Mouse (Mus musculus) cerebellum, adult 11-12 months (tissue): ENCODE data around the gene Stat3.

ENCODE experiments used
- DNase-seq: peaks from one replicate; pipeline ENCODE4 v3.0.0; 2022

The Stat3 gene

DNA sequence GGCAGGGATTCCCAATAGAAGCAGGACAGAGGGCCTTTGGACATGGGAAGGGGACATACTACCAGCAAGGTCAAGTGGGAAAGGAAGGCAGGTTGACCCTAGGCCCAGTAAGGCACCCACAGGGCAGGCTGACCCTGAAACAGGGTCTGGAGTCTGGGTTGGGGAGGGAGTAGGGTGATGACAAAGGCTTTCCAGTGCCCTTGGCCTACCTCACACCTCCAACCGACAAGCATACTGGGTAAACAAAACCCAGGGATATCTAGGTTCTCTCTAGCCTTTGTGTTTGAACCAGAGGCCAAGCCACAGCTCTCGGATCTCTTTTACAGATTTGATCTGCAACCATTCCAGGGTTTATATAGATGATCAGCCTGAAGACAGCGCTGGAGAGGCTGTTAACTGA is 51.6 kb downstream of the Stat3 start:
- DNase-seq, result no peak

DNA sequence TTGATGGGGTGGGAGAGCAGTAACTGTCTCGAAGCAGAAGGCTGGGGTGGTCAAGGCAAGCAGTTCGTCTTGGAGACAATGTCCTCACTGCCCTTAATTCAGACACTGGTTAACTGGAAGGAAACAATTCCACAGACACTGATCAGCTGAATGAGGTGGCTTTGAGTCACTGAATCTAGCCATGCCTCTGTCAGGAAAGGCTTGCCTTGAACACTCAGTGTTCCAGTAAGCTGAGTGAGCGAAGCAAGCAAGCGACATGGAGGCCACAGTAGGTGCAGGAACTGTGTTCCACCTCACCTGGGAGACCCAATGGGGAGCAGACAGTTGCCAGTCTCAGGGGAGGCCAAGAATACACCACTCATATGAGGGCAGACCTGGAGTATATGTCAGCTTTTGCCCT is 52.1 kb downstream of the Stat3 start:
- DNase-seq, result no peak

DNA sequence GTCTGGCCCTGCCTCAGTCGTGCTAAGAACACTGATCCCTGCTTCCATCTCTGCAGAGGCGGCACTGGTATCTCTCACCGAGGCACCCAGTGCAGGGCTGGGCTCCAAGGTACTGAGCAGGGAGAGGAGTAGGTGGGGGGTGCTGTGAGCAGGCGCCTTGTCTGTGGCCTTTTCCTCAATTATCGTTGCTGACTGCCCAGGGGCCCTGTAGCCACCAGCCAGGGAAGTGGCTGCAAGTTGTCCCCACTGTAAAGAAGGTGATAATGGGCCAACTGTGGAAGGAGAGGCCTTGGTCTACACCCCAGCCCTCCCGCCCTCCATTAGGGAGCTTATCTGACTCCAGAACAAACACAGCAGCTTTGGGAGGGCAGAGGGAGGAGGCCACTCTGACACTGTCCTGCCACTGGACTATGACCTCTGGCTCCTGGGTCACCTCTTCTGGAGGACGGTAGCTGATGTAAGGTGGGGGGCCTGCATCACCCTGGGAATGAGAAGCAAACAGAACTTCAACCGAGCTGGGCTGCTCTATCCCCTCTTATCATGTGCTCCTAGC is 53.1 kb downstream of the Stat3 start:
- DNase-seq, result no peak

DNA sequence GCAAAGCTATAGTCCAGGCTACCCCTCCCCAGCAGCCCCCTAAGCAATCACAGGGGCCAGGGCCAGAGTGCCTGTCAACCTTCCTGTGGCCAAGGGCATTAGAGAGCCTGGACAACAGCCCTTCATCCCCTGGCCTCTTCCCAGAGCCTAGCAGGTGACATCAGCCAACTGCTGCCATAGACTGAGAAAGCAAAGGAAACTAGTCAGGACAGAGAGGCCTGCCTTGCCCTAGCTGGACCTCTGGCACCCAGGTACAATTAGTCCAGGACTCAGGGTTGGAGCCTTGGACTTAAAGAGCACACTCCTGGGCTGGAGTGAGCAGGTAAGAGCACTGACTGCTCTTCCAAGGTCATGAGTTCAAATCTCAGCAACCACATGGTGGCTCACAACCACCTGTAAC is 53.9 kb downstream of the Stat3 start:
- DNase-seq, result no peak

GRCm38 (mm10) chr11:100883640-100884039 is 55.7 kb downstream of the Stat3 start:
- no peak for DNase-seq

- no peak for DNase-seq
These were observed 59.8 kb downstream of the Stat3 start for GRCm38 (mm10) chr11:100879321-100880078.

- DNase-seq, result no peak
These were observed 63.6 kb downstream of the Stat3 start for GRCm38 (mm10) chr11:100875761-100876160.

DNA sequence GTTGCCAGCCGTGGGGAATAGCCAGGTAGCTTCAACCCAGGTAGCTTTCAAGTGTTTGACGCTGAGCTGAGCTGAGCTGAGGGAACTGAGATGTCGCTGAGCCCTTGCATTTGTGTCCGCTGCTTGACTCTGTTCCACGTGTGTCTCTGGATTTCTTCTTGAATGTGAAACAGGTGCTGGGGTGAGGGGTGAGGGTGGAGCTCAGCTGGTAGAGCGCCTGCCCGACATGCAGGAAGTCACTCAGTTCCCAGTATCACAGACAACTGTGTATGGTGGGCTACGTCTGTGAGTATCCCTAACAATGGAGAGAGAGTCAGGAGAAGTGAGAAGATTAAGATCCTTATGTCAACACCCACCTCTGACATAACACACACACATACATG is 68.4 kb downstream of the Stat3 start:
- DNase-seq, result no peak

DNA sequence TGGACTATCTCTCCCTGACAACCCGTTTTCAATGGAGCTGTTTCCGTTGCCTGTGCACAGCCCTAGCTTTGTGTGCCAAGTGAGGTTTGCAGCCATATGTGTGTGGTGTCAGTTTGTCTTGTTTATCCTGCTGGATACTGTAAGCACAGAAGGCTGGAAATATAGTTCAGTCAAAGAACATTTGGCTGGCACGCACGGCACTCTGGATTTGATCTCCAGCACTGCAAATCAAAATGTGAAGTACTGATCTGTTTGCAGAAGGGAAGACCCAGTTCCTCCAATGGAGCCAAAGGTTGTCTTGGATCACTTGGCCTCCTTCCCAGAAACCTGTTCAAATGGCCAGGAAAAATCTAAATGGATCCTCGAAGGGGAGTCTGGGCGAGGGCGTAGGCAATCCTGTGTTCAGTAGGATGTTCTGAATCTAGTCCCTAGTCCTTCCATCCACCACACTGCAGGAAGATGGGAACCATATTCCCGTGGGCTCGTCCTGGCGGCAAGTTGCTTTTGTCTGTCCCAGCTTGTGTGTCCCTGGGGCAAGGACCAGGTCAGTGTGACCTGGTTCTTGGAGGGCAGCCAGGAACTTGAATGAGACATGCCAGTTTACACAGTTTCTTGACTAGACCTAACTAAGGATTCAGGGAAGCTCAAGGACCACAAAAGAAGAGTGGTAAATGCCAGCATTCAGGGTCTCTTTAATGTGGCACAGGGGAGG is 68.9 kb downstream of the Stat3 start:
- no peak for DNase-seq

- no peak for DNase-seq
These were observed 73.7 kb downstream of the Stat3 start for GRCm38 (mm10) chr11:100865618-100866017.

GRCm38 (mm10) chr11:100863141-100863540 is 76.2 kb downstream of the Stat3 start:
- no peak for DNase-seq

- no peak for DNase-seq
These were observed 77.5 kb downstream of the Stat3 start for GRCm38 (mm10) chr11:100861836-100862235.

DNA sequence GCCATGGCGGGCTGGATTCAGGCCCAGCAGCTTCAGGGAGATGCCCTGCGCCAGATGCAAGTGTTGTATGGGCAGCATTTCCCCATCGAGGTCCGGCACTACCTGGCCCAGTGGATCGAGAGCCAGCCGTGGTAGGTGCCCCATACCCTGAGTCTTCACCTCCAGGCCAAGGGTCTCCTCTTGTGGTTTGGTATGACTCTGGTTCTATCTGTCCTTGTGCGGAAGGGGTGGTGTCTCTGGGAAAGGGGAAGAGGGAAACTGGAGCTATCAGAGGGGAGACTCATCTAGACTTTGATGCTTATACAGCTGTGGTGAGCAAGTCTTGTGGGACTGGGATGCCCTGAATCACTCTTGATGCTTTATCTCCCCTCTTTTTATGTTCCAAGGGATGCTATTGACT is 78.0 kb downstream of the Stat3 start:
- DNase-seq, result no peak

DNA sequence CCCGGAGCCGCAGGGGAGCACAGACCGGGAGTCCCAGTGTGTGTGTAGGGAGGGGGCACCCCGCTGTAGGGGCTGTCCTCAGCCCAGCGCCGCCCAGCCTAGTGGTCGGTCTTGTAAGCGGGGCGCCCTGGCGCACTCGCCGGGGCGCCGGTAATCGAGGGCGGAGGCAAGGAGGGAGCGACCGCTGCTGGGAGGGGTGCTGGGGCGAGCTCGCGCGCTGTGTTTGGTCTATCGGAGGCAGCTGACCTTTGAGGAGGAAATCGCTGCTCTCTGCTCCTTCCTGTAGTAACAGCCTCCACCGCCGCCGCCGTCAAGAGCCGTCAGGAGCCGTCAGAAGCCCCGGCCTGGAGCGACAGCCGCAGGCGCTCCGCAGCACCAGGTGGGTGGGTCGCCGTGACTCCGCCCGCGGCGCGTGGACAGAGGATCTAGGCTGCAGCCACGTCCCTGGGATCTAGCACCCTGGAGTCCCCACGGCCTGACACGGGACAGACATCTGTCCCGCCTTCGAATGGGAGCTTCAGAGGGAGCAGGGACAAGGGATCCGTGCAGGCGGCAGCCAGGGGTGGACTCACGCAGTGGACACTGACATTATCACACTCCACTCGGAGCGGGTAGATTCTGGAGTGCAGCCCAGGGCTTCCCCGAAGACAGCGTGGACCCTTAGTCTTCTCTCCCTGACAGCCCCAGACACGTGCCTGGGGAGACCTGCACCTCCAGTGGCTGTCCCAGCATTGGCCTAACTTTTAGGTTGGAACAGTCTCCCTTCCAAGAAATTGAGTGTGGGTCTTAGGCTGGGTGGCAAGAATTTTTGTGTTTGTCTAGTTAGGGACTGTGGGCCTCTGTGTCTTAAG is 78.9 kb downstream of the Stat3 start:
- DNase-seq, result no peak

- DNase-seq, result no peak
These were observed 79.7 kb downstream of the Stat3 start for GRCm38 (mm10) chr11:100859579-100860075.

- peak; percentile 62 for DNase-seq
These were observed 80.3 kb downstream of the Stat3 start, which contains the start of gene Stat5a for GRCm38 (mm10) chr11:100858935-100859578. Gene Stat5a, plus strand, starts transcription at chr11:100859351.

DNA sequence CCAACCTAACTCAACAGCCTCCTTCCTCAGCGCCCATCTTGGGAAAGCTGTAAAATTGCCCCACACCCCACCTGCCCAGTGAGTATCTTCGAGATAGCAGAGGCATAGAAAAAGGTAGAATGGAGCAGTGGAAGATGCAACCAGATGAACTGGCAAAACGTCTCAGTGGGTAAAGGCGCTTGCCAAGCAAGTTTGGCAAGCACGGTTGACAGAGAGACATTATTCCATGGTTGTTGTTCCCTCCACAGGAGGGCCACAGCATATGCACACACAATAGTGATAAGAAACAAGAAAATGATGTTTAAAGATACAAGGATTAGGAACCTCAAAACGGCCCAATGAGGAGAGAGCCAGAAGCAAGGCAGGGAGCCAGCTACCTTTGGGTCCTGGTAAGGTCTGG is 81.4 kb downstream of the Stat3 start:
- no peak for DNase-seq

- no peak for DNase-seq
These were observed 84.2 kb downstream of the Stat3 start for GRCm38 (mm10) chr11:100855178-100855577.

DNA sequence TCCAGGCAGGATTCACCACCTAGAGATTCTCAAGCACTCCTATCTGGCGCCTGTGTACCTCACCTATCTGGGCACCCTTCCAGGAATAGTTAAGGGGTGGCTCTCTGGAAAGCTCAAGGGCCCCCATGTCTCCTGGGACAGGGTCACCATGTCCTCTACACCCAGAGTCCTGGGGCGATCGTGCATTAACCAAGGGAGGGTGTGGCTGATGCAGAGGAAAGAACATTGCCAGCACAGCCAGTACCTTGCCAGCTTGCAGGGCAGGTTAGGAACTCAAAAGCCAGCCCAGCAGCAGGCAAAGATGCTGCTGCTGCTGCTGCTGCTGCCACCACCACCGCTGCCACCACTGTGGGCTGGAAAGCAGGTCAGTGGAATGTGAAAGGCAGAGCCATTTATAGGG is 85.1 kb downstream of the Stat3 start:
- no peak for DNase-seq

DNA sequence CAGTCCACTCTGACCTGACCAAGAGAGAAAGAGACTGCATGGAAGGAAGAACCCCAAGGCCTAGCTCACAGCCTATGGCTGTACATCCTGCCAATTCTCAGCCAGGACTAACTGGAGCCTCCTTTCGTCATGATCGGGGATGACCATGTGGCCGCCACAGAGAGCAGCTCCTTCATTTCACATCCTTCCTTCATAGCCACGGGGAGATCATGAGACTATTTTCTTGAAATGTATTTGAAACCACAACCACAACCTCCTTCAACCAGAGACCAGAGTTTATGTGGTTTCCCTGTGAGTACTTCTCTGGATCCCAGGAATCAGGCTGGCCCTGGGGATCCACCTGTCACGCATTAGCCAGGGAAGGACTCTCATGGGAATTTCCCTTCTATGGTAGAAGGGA is 86.3 kb downstream of the Stat3 start:
- no peak for DNase-seq

GRCm38 (mm10) chr11:100852088-100852487 is 87.3 kb downstream of the Stat3 start:
- no peak for DNase-seq

DNA sequence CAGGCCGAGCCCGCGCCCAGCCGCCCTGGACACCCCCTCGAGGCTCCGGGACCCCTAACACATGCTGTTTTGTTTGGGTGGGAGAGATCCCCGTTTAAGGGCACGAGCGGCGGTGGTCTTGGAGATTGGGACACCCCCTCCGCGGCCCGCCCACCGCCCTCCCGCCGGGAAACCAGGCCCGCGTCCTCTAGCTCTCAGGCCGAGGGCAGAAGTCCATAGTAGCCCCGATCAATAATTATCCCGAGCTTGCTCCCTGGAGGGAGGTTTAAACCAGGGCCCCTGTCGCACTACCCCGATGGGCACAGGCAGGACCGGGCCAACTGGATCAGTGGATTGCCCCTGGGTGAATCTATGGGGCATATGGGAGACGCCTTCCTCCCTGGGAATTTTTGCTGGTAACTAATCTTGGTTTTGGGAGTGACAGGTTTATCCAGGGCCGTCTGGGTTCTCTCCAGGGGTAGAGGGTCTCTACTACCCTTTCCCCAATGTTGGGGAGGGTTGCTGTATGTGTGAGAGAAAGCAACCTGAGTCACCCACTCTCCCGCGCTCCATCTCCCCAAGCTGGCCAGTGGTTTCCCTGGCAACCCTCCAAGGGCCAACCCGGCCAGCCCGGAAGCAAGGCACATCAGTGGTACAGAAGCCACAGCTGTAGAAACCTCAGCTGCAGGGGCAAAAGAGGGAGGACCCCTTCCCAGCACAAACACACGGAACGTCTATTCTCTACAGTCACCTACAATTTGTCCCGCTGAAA is 88.4 kb downstream of the Stat3 start:
- peak; percentile 66 for DNase-seq
